Mouse (Mus musculus): ENCODE measurements around the gene 9430097D07Rik. TPM values are rescaled to one million over a fixed set of nuclear protein-coding genes. Genes with fewer than 3 reads are reported as not detected.

Gene 9430097D07Rik
- total and polyA plus RNA-seq, 2 experiments from 2014 or later, result 0.16 to 0.69 TPM

DNA sequence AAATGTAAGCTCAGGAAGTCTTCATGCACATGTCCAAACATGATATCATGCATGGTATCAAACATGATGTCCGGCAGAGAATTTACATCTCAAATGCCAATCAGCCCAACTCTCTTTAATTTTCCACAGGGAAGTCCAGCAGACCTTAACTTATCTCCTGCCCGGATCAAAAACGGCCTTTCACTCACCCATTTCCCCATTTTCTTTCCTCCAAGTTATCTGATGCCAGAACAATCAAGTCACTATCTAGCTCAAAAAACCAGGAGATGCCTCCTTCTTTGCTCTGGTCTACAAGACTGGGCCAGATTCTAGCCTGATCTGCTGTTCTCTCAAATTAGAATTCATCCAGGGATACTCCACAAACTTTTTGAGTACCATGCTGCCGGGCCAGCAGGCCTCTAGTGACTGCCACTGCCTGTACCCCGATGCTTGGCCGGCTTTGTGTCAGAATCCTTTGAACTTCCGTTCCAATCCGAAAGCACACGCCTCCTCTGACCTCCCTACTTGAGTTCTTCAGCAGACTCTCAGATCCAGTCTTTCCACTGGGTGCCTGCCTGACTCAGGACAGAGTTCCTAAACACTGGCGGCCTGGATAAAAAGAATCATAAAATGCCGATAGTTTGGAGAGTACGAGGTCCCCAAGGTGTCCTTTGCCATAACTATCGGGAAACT lies 41.3 kb downstream of the 9430097D07Rik start:
- no peaks in the 10 kb centered on the region for H3K27me3 ChIP-seq (ENCODE audit: insufficient read depth, low read length)
- no peaks in the 10 kb centered on the region for H3K36me3 ChIP-seq (ENCODE audit: insufficient read depth, low read length)
- 10% methylated on average over 13 of the region's 13 CpGs for WGBS
- peaks cover 13% of the 10 kb centered on the region for H3K4me1 ChIP-seq (ENCODE audit: insufficient read depth, low read length)
- peak overlapping the region; percentile 65 for H3K4me2 ChIP-seq (ENCODE audit: low read depth, low read length, poor library complexity, severe bottlenecking)
- no peak for ATAC-seq (ENCODE audit: low FRiP score)
- TF ChIP-seq CTCF (IDR thresholded peaks at IDR 0.05), result no peak
- DNase-seq (ENCODE audit: low spot score), result peak; percentile 55
- H3K27ac ChIP-seq (ENCODE audit: low read depth, low read length), result 0 out of 2 replicates have a peak overlapping the region, but pooled peaks have one; percentile 91
- no peak overlapping the region; the same call in 1 of the 2 replicates for H3K9ac ChIP-seq (replicated peaks; ENCODE audit: low read length, poor library complexity, severe bottlenecking)
- H3K4me3 ChIP-seq (ENCODE audit: low read depth, low read length), result peak overlapping the region; percentile 92
- no peaks in the 10 kb centered on the region for H3K9me3 ChIP-seq (ENCODE audit: low read length)

DNA sequence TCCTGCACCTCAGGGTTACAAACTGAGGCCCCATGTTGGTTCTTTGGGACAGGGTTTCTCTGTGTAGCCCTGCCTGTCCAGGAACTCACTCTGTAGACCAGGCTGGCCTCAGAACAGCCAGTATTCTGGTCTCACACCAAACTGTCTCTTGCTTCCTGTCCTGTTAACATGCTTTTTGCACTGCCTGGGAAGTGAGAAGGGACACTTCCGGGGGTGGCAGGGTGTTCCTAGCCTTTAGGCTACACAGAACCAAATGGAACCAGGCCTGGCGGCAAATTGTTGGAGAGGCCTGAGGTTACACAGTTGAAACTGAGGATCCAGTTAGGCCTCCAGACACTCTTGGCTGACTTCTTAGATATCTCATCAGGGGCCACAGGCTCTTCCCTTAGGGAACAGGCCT lies 42.3 kb downstream of the 9430097D07Rik start:
- Histone ChIP-seq H3K4me3 (ENCODE audit: low read depth, low read length) (no peak overlapping the region), H3K4me1 (ENCODE audit: insufficient read depth, low read length) (peaks cover 6% of the 10 kb centered on the region), H3K9me3 (ENCODE audit: low read length) (no peaks in the 10 kb centered on the region), H3K27ac (ENCODE audit: low read depth, low read length) (no peak overlapping the region), H3K36me3 (ENCODE audit: insufficient read depth, low read length) (no peaks in the 10 kb centered on the region), H3K9ac (replicated peaks; ENCODE audit: low read length, poor library complexity, severe bottlenecking) (no peak overlapping the region), H3K27me3 (ENCODE audit: insufficient read depth, low read length) (no peaks in the 10 kb centered on the region), H3K4me2 (ENCODE audit: low read depth, low read length, poor library complexity, severe bottlenecking) (no peak overlapping the region)
- WGBS, result 96% methylated on average over 2 of the region's 2 CpGs
- DNase-seq (ENCODE audit: low spot score) (no peak), ATAC-seq (ENCODE audit: low FRiP score) (no peak)
- no peak for TF ChIP-seq CTCF (IDR thresholded peaks at IDR 0.05)

DNA sequence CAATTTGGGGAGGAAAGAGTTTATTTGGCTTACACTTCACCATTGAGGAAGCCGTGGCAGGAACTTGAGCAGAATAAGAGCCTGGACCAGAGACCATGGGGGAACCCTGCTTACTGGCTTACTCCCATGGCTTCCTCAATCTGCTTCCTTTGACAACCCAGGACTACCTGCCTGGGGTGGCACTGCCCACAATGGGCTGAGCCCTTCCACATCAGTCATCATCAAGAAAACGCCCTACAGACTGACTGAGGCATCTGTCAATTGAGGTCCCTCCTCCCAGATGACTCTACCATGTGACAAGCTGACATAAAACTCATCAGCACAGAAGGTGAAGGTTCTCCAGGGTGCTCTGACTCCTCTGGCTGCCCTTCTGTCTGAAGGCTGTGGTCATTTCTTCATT lies 45.0 kb downstream of the 9430097D07Rik start:
- no peak for DNase-seq (ENCODE audit: low spot score)
- Histone ChIP-seq H3K27me3 (ENCODE audit: insufficient read depth, low read length) (no peaks in the 10 kb centered on the region), H3K36me3 (ENCODE audit: insufficient read depth, low read length) (no peaks in the 10 kb centered on the region), H3K4me3 (ENCODE audit: low read depth, low read length) (no peak overlapping the region), H3K9me3 (ENCODE audit: low read length) (no peaks in the 10 kb centered on the region), H3K4me1 (ENCODE audit: insufficient read depth, low read length) (no peaks in the 10 kb centered on the region), H3K4me2 (ENCODE audit: low read depth, low read length, poor library complexity, severe bottlenecking) (no peak overlapping the region), H3K9ac (replicated peaks; ENCODE audit: low read length, poor library complexity, severe bottlenecking) (no peak overlapping the region), H3K27ac (ENCODE audit: low read depth, low read length) (no peak overlapping the region)
- no peak for ATAC-seq (ENCODE audit: low FRiP score)
- no peak for TF ChIP-seq CTCF (IDR thresholded peaks at IDR 0.05)
- WGBS, result 80% methylated on average over 2 of the region's 2 CpGs

DNA sequence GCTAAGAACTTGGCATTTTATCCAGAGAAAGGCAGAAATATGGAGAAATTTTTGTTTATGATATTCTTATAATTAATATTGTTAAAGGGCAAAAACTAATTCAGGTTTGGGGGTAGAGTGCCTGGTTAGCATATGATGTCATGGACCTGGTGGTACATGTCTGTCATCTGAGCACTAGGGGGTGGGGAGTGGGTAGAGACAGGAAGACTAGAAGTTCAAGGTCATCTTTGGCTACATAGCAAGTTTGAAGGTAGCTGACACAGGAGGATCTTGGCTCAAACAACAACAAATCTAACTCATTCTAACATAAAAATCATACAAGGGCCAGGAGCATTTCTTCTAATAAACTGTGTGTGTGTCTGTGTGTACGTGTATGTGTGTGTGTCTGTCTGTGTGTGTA lies 47.2 kb downstream of the 9430097D07Rik start:
- no peak for TF ChIP-seq CTCF (IDR thresholded peaks at IDR 0.05)
- no peak overlapping the region for H3K4me2 ChIP-seq (ENCODE audit: low read depth, low read length, poor library complexity, severe bottlenecking)
- WGBS, result 81% methylated on average over 1 of the region's 1 CpGs
- no peak overlapping the region for H3K9ac ChIP-seq (replicated peaks; ENCODE audit: low read length, poor library complexity, severe bottlenecking)
- no peak overlapping the region for H3K4me3 ChIP-seq (ENCODE audit: low read depth, low read length)
- no peaks in the 10 kb centered on the region for H3K9me3 ChIP-seq (ENCODE audit: low read length)
- no peak overlapping the region for H3K27ac ChIP-seq (ENCODE audit: low read depth, low read length)
- no peaks in the 10 kb centered on the region for H3K36me3 ChIP-seq (ENCODE audit: insufficient read depth, low read length)
- no peaks in the 10 kb centered on the region for H3K27me3 ChIP-seq (ENCODE audit: insufficient read depth, low read length)
- no peak for DNase-seq (ENCODE audit: low spot score)
- H3K4me1 ChIP-seq (ENCODE audit: insufficient read depth, low read length), result no peaks in the 10 kb centered on the region
- ATAC-seq (ENCODE audit: low FRiP score), result no peak

DNA sequence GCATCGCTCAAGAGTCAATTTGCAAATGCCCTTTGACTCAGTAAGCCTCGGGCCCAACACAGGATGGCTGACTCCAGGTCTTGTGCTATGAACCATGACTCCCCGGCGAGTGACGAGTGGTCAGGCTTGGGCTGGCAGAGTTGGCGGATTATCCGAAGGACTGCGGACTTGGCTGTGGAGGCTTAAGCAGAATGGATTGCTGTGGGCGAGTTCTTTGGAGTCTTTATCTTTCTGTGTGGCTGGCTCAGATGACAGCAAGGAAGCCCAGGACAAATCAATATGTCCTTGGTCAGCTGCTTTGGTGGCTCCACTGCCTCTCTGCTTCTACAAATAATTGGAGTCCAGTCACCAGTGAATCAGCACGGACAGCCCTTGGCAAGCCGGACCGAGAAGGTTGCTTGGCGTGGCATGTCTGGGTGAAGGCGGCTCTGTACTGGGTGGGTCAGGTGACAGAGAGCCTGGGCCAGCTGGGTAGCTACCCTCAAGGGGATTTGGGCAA lies 48.0 kb downstream of the 9430097D07Rik start:
- DNase-seq (ENCODE audit: low spot score) (no peak), ATAC-seq (ENCODE audit: low FRiP score) (no peak)
- Histone ChIP-seq H3K27me3 (ENCODE audit: insufficient read depth, low read length) (no peaks in the 10 kb centered on the region), H3K4me3 (ENCODE audit: low read depth, low read length) (no peak overlapping the region), H3K9ac (replicated peaks; ENCODE audit: low read length, poor library complexity, severe bottlenecking) (no peak overlapping the region), H3K36me3 (ENCODE audit: insufficient read depth, low read length) (no peaks in the 10 kb centered on the region), H3K4me2 (ENCODE audit: low read depth, low read length, poor library complexity, severe bottlenecking) (no peak overlapping the region), H3K9me3 (ENCODE audit: low read length) (no peaks in the 10 kb centered on the region), H3K4me1 (ENCODE audit: insufficient read depth, low read length) (no peaks in the 10 kb centered on the region), H3K27ac (ENCODE audit: low read depth, low read length) (no peak overlapping the region)
- no peak for TF ChIP-seq CTCF (IDR thresholded peaks at IDR 0.05)
- WGBS, result 48% methylated on average over 14 of the region's 14 CpGs

DNA sequence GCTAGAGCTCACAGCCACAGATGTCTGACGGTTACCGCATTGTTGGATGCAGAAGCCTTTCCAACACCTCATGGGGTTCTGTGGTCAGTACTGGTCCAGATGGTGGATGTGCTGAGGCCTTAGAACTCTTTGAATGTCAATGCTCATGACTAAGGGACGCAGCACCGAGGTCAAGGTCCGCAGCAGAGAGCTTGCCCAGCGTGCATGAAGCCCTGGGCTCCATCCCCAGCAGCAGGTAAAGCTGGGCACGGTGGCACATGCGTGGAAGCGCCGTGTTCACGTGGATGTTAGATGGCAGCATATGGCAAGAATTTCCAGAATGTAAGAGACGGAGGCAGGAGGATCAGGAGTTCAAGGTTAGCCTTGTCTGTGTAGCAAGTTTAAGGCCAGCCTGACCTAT lies 49.7 kb downstream of the 9430097D07Rik start:
- Histone ChIP-seq H3K4me2 (ENCODE audit: low read depth, low read length, poor library complexity, severe bottlenecking) (no peak overlapping the region), H3K4me1 (ENCODE audit: insufficient read depth, low read length) (no peaks in the 10 kb centered on the region), H3K27ac (ENCODE audit: low read depth, low read length) (no peak overlapping the region), H3K9ac (replicated peaks; ENCODE audit: low read length, poor library complexity, severe bottlenecking) (no peak overlapping the region), H3K27me3 (ENCODE audit: insufficient read depth, low read length) (no peaks in the 10 kb centered on the region), H3K36me3 (ENCODE audit: insufficient read depth, low read length) (no peaks in the 10 kb centered on the region), H3K9me3 (ENCODE audit: low read length) (no peaks in the 10 kb centered on the region), H3K4me3 (ENCODE audit: low read depth, low read length) (no peak overlapping the region)
- no peak for TF ChIP-seq CTCF (IDR thresholded peaks at IDR 0.05)
- DNase-seq (ENCODE audit: low spot score) (no peak), ATAC-seq (ENCODE audit: low FRiP score) (no peak)
- 90% methylated on average over 12 of the region's 12 CpGs for WGBS

Data from midbrain, postnatal 0 days (tissue).